Mouse (Mus musculus) heart, postnatal 0 days (tissue): ENCODE data around the gene Rasgef1b.

ENCODE experiments used
- CTCF ChIP-seq: IDR thresholded peaks from 2 replicates; pipeline ENCODE4 v1.5.1; 2016; ENCODE audit warnings: antibody characterized with exemption, control low read depth, low read depth
- EP300 ChIP-seq: IDR thresholded peaks from 2 replicates; pipeline ENCODE4 v1.6.1; 2016; ENCODE audit warnings: antibody characterized with exemption, low read depth

- TF ChIP-seq CTCF (no peak), EP300 (no peak)
Observed at GRCm38 (mm10) chr5:99428648-99429047, 300.2 kb downstream of the Rasgef1b start.
